Mouse (Mus musculus) MEL (cell line): ENCODE measurements at regions not wholly inside any gene's neighbourhood (a gene's known extent, or its start where the extent isn't known, plus 50 kb on each side); places are given as distances from the start of the nearest gene placed in this dataset.

Experiments used
- DNase-seq: peaks from one replicate; pipeline ENCODE4 v3.0.0; 2011; ENCODE audit warnings: low read depth, low spot score
- H3K27ac ChIP-seq: 2 replicates; pipeline ENCODE4 v1.5.1; 2012; ENCODE audit warnings: low read depth, mild to moderate bottlenecking, control low read depth, low read length, moderate library complexity; ENCODE audit not compliant: control insufficient read depth
- H3K27me3 ChIP-seq, 2 experiments: fragments of 150-350 bp in 1 of 2; sonication (generic) in 1 of 2; 2 replicates each; pipeline ENCODE4 v1.6.1; 2012; ENCODE audit warnings: low read length in 2 of 2, mild to moderate bottlenecking in 2 of 2, improper control_type of control experiment in 1 of 2, moderate library complexity in 1 of 2; ENCODE audit not compliant: insufficient read depth in 2 of 2, control insufficient read depth in 1 of 2
- H3K36me3 ChIP-seq, 2 experiments: 2 replicates each; pipeline ENCODE4 v1.6.1; 2012 to 2014; ENCODE audit warnings: low read length in 2 of 2, improper control_type of control experiment in 1 of 2, inconsistent platforms in 1 of 2, mild to moderate bottlenecking in 1 of 2; ENCODE audit not compliant: insufficient read depth in 2 of 2, control insufficient read depth in 1 of 2
- H3K4me1 ChIP-seq, 2 experiments: fragments of 150-350 bp in 1 of 2; sonication (generic) in 1 of 2; 2 replicates each; pipeline ENCODE4 v1.6.1; 2012; ENCODE audit warnings: low read length in 2 of 2, improper control_type of control experiment in 1 of 2, mild to moderate bottlenecking in 1 of 2; ENCODE audit not compliant: insufficient read depth in 2 of 2, control insufficient read depth in 1 of 2
- H3K4me3 ChIP-seq, 2 experiments: fragments of 150-350 bp in 1 of 2; sonication (generic) in 1 of 2; 2 replicates each; pipeline ENCODE4 v1.5.1; 2012; ENCODE audit warnings: low read depth in 2 of 2, low read length in 2 of 2, mild to moderate bottlenecking in 2 of 2, moderate library complexity in 2 of 2, control low read depth in 1 of 2, improper control_type of control experiment in 1 of 2; ENCODE audit not compliant: control insufficient read depth in 1 of 2, insufficient read depth in 1 of 2
- H3K79me2 ChIP-seq: 2 replicates; pipeline ENCODE4 v1.6.1; 2012; ENCODE audit warnings: mild to moderate bottlenecking, low read length, moderate library complexity; ENCODE audit not compliant: control insufficient read depth, poor library complexity, insufficient read depth
- H3K9ac ChIP-seq: 2 replicates; pipeline ENCODE4 v1.6.1; 2012; ENCODE audit warnings: low read depth, mild to moderate bottlenecking, control low read depth, low read length, moderate library complexity; ENCODE audit not compliant: control insufficient read depth, poor library complexity, severe bottlenecking
- H3K9me3 ChIP-seq: fragments of 150-350 bp; sonication (generic); replicated peaks from 2 replicates; pipeline ENCODE4 v1.6.1; 2012; ENCODE audit warnings: mild to moderate bottlenecking, low read length, improper control_type of control experiment, moderate library complexity; ENCODE audit not compliant: insufficient read depth
- CHD1 ChIP-seq: IDR thresholded peaks from 2 replicates; pipeline ENCODE4 v1.6.1; 2012; ENCODE audit warnings: low read depth, mild to moderate bottlenecking, inconsistent platforms, low read length, improper control_type of control experiment
- CTCF ChIP-seq, 3 experiments: IDR thresholded peaks in 2 of 3; conservative IDR thresholded peaks in 1 of 3; 2 replicates each; pipeline ENCODE4 v1.5.1; 2011 to 2012; ENCODE audit warnings: low read length in 3 of 3, low read depth in 2 of 3, mild to moderate bottlenecking in 2 of 3, improper control_type of control experiment in 1 of 3, inconsistent platforms in 1 of 3, mixed read lengths in 1 of 3, moderate library complexity in 1 of 3; ENCODE audit not compliant: control insufficient read depth in 1 of 3, insufficient read depth in 1 of 3, poor library complexity in 1 of 3, severe bottlenecking in 1 of 3
- ELF1 ChIP-seq: IDR thresholded peaks from 2 replicates; pipeline ENCODE4 v1.6.1; 2014; ENCODE audit warnings: low read depth, mild to moderate bottlenecking, inconsistent platforms, low read length, improper control_type of control experiment, moderate library complexity
- EP300 ChIP-seq, 2 experiments: IDR thresholded peaks; 2 replicates each; pipeline ENCODE4 v1.6.1; 2011; ENCODE audit warnings: improper control_type of control experiment in 2 of 2, low read length in 2 of 2, low read depth in 1 of 2, mild to moderate bottlenecking in 1 of 2
- ETS1 ChIP-seq: IDR thresholded peaks from 2 replicates; pipeline ENCODE4 v1.6.1; 2012; ENCODE audit warnings: low read depth, mild to moderate bottlenecking, inconsistent platforms, low read length, improper control_type of control experiment, moderate library complexity
- GABPA ChIP-seq: IDR thresholded peaks from 2 replicates; pipeline ENCODE4 v1.6.1; 2012; ENCODE audit warnings: low read depth, mild to moderate bottlenecking, inconsistent platforms, low read length, improper control_type of control experiment, moderate library complexity
- KAT2A ChIP-seq: conservative IDR thresholded peaks from 2 replicates; pipeline ENCODE4 v1.6.1; 2012; ENCODE audit warnings: low read depth, low read length, improper control_type of control experiment, inconsistent platforms
- MEF2A ChIP-seq: IDR thresholded peaks from 2 replicates; pipeline ENCODE4 v1.6.1; 2014; ENCODE audit warnings: low read depth, mild to moderate bottlenecking, inconsistent platforms, low read length, improper control_type of control experiment; ENCODE audit not compliant: poor library complexity, insufficient replicate concordance, severe bottlenecking; ENCODE audit errors: extremely low read depth
- NRF1 ChIP-seq: IDR thresholded peaks from 2 replicates; pipeline ENCODE4 v1.6.1; 2014; ENCODE audit warnings: low read depth, mild to moderate bottlenecking, inconsistent platforms, low read length, improper control_type of control experiment, moderate library complexity; ENCODE audit not compliant: poor library complexity, insufficient read depth, severe bottlenecking
- POLR2AphosphoS2 ChIP-seq: IDR thresholded peaks from 2 replicates; pipeline ENCODE4 v1.6.1; 2011; ENCODE audit warnings: low read length, improper control_type of control experiment
- SIN3A ChIP-seq: IDR thresholded peaks from 2 replicates; pipeline ENCODE4 v1.6.1; 2012; ENCODE audit warnings: low read length, improper control_type of control experiment, inconsistent platforms
- TBP ChIP-seq: IDR thresholded peaks from 2 replicates; pipeline ENCODE4 v1.8.0; 2011; ENCODE audit warnings: low read depth, low read length, improper control_type of control experiment
- TCF12 ChIP-seq: IDR thresholded peaks from 2 replicates; pipeline ENCODE4 v1.6.1; 2014; ENCODE audit warnings: low read depth, mild to moderate bottlenecking, inconsistent platforms, low read length, improper control_type of control experiment, moderate library complexity
- UBTF ChIP-seq: IDR thresholded peaks from 2 replicates; pipeline ENCODE4 v1.6.1; 2012; ENCODE audit warnings: low read depth, mild to moderate bottlenecking, inconsistent platforms, low read length, improper control_type of control experiment, moderate library complexity, borderline replicate concordance; ENCODE audit not compliant: insufficient read depth
- ZKSCAN1 ChIP-seq: IDR thresholded peaks from 2 replicates; pipeline ENCODE4 v1.6.1; 2012; ENCODE audit warnings: low read depth, mild to moderate bottlenecking, inconsistent platforms, low read length, improper control_type of control experiment, moderate library complexity
- ZMIZ1 ChIP-seq: IDR thresholded peaks from 2 replicates; pipeline ENCODE4 v1.6.1; 2012; ENCODE audit warnings: low read depth, mild to moderate bottlenecking, inconsistent platforms, low read length, improper control_type of control experiment, moderate library complexity

- Histone ChIP-seq H3K4me3 (no peak overlapping the region), H3K79me2 (no peaks in the 10 kb centered on the region), H3K27ac (no peak overlapping the region), H3K4me1 (no peaks in the 10 kb centered on the region), H3K36me3 (no peaks in the 10 kb centered on the region), H3K9ac (no peak overlapping the region), H3K27me3 (peaks cover 0 to 14% of the 10 kb centered on the region in 2 experiments), H3K9me3 (no peaks in the 10 kb centered on the region)
- TF ChIP-seq KAT2A (no peak), NRF1 (no peak)
- no peak for DNase-seq
Observed at GRCm38 (mm10) chr5:74888934-74889333, 155.6 kb downstream of the Chic2 start.

- no peaks in the 10 kb centered on the region for H3K9me3 ChIP-seq
- H3K27me3 ChIP-seq: peaks cover 0 to 17% of the 10 kb centered on the region in 2 experiments
- H3K36me3 ChIP-seq: no peaks in the 10 kb centered on the region
- no peaks in the 10 kb centered on the region for H3K79me2 ChIP-seq
- H3K4me1 ChIP-seq: no peaks in the 10 kb centered on the region
- TF ChIP-seq POLR2AphosphoS2 (no peak), KAT2A (no peak), CHD1 (no peak), ZMIZ1 (no peak), TCF12 (no peak), ELF1 (no peak), GABPA (no peak), CTCF (IDR thresholded peaks at IDR 0.05 in 2 of 3, conservative IDR thresholded peaks at IDR 0.05 in 1 of 3; ENCODE audit: control insufficient read depth in 1 of 3, insufficient read depth in 1 of 3, low read depth in 2 of 3, low read length in 3 of 3, poor library complexity in 1 of 3, severe bottlenecking in 1 of 3) (no peak), UBTF (no peak), ZKSCAN1 (no peak), EP300 (IDR thresholded peaks at IDR 0.05; ENCODE audit: low read depth in 1 of 2, low read length in 2 of 2) (no peak), TBP (no peak), SIN3A (no peak), ETS1 (no peak), MEF2A (no peak)
- TF ChIP-seq, all 39 proteins: peak for 0
- Histone ChIP-seq H3K4me3 (no peak overlapping the region), H3K27ac (no peak overlapping the region), H3K9ac (no peak overlapping the region)
- no peak for DNase-seq
Observed at GRCm38 (mm10) chr5:74885958-74886357, 158.6 kb downstream of the Chic2 start.
